ENCODE assay signal across 9 mouse cellular contexts in genomic region chr12:31008171-31008570, GRCm38 (mm10).
DNase-seq lines count a peak whose midpoint lies in the region; ATAC-seq and TF ChIP-seq lines count a peak whose summit lies in the region.
"Had no signal": no experiment of that assay in that cellular context is flagged by ENCODE, and none has a peak within 500 bp of the region (broad histone marks: within the 10 kb centered on the region; RNA-seq: fewer than 3 reads in every experiment).

No protein-coding gene starts in this region.

- ATAC-seq in intestine, postnatal 0 days: no peak
- no peak for ATAC-seq in intestine, embryonic 16.5 days
- peak; percentile 36; the same call in 1 of the 2 replicates for ATAC-seq in G1E (ENCODE audit: extremely low read depth, insufficient number of reproducible peaks, low FRiP score, poor library complexity, severe bottlenecking)

- H3K9ac ChIP-seq in intestine, postnatal 0 days (ENCODE audit: low read depth, low read length): no peak overlapping the region
- H3K9ac ChIP-seq in intestine, embryonic 16.5 days (ENCODE audit: low read depth, low read length): no peak overlapping the region
- H3K9ac ChIP-seq: limb, embryonic 15.5 days had no signal

- no peak overlapping the region for H3K4me2 ChIP-seq in intestine, postnatal 0 days (replicated peaks; ENCODE audit: low read depth)
- H3K4me2 ChIP-seq in intestine, embryonic 16.5 days (ENCODE audit: low read depth, low read length): no peak overlapping the region
- H3K4me2 ChIP-seq: limb, embryonic 15.5 days had no signal

- 19% methylated on average over 6 of the region's 6 CpGs for WGBS in intestine, postnatal 0 days
- 25% methylated on average over 6 of the region's 6 CpGs for WGBS in intestine, embryonic 16.5 days
- 26% methylated on average over 6 of the region's 6 CpGs for WGBS in limb, embryonic 10.5 days

- H3K9me3 ChIP-seq in intestine, postnatal 0 days (ENCODE audit: control insufficient read depth): no peaks in the 10 kb centered on the region
- H3K9me3 ChIP-seq in intestine, embryonic 16.5 days (ENCODE audit: control insufficient read depth, low read length): no peaks in the 10 kb centered on the region
- no peaks in the 10 kb centered on the region for H3K9me3 ChIP-seq in G1E (replicated peaks)
- H3K9me3 ChIP-seq in limb, embryonic 10.5 days (replicated peaks): no peaks in the 10 kb centered on the region
- H3K9me3 ChIP-seq: limb, embryonic 15.5 days had no signal

- peak; percentile 87 for TF ChIP-seq CTCF in intestine, postnatal 0 days (IDR thresholded peaks at IDR 0.05; ENCODE audit: low read depth)
- peak; percentile 66 for TF ChIP-seq CTCF in G1E (IDR thresholded peaks at IDR 0.05; ENCODE audit: low read depth, low read length)

- H3K4me1 ChIP-seq in intestine, postnatal 0 days (replicated peaks; ENCODE audit: control insufficient read depth, insufficient read depth, low read length): no peaks in the 10 kb centered on the region
- no peaks in the 10 kb centered on the region for H3K4me1 ChIP-seq in intestine, embryonic 16.5 days (ENCODE audit: control insufficient read depth, insufficient read depth, low read length)
- no peaks in the 10 kb centered on the region for H3K4me1 ChIP-seq in G1E (ENCODE audit: insufficient read depth, low read depth, low read length)
- H3K4me1 ChIP-seq in limb, embryonic 10.5 days: no peaks in the 10 kb centered on the region
- H3K4me1 ChIP-seq: limb, embryonic 15.5 days had no signal

- DNase-seq in 416B (ENCODE audit: low read depth): peak; percentile 70
- peak; percentile 3 for DNase-seq in G1E (ENCODE audit: low spot score)
- peak; percentile 51 for DNase-seq in embryo, embryonic 11 days
- DNase-seq in limb, embryonic 10.5 days (ENCODE audit: low spot score): peak; percentile 39
- peak; percentile 28 for DNase-seq in thymus, postnatal 4 days
- no peak for DNase-seq in gastrocnemius, postnatal 10 days

- H3K27me3 ChIP-seq in intestine, postnatal 0 days (replicated peaks; ENCODE audit: control insufficient read depth, insufficient read depth, low read length): no peaks in the 10 kb centered on the region
- no peaks in the 10 kb centered on the region for H3K27me3 ChIP-seq in intestine, embryonic 16.5 days (replicated peaks; ENCODE audit: control insufficient read depth, insufficient read depth, low read length)
- H3K27me3 ChIP-seq in G1E (ENCODE audit: insufficient read depth, low read length): no peaks in the 10 kb centered on the region
- H3K27me3 ChIP-seq in limb, embryonic 10.5 days (ENCODE audit: low read depth, poor library complexity, severe bottlenecking): 0 out of 2 replicates have a peak, but pooled peaks cover 7% of the 10 kb centered on the region
- H3K27me3 ChIP-seq: limb, embryonic 15.5 days had no signal

- H3K27ac ChIP-seq in intestine, postnatal 0 days (ENCODE audit: low read depth, low read length): no peak overlapping the region
- no peak overlapping the region for H3K27ac ChIP-seq in intestine, embryonic 16.5 days (ENCODE audit: low read length)
- H3K27ac ChIP-seq in limb, embryonic 10.5 days: no peak overlapping the region
- H3K27ac ChIP-seq: limb, embryonic 15.5 days had no signal

- H3K36me3 ChIP-seq in intestine, postnatal 0 days (ENCODE audit: control insufficient read depth, insufficient read depth): no peaks in the 10 kb centered on the region
- no peaks in the 10 kb centered on the region for H3K36me3 ChIP-seq in intestine, embryonic 16.5 days (ENCODE audit: control insufficient read depth, insufficient read depth, low read length)
- H3K36me3 ChIP-seq in G1E (replicated peaks): no peaks in the 10 kb centered on the region
- no peaks in the 10 kb centered on the region for H3K36me3 ChIP-seq in limb, embryonic 10.5 days
- H3K36me3 ChIP-seq: limb, embryonic 15.5 days had no signal

- no peak overlapping the region for H3K4me3 ChIP-seq in intestine, postnatal 0 days (ENCODE audit: low read depth, low read length)
- H3K4me3 ChIP-seq in intestine, embryonic 16.5 days (ENCODE audit: low read length): no peak overlapping the region
- H3K4me3 ChIP-seq in G1E (ENCODE audit: low read depth, low read length): no peak overlapping the region
- H3K4me3 ChIP-seq in limb, embryonic 10.5 days: no peak overlapping the region
- H3K4me3 ChIP-seq: limb, embryonic 15.5 days had no signal
